Mouse (Mus musculus): ENCODE results near the gene Rac1. TPM values are rescaled to one million over a fixed set of nuclear protein-coding genes. Genes with fewer than 3 reads are reported as not detected.

Rac1 gene
- polyA plus RNA-seq, 1 experiment from 2014 or later = 422 TPM

DNA sequence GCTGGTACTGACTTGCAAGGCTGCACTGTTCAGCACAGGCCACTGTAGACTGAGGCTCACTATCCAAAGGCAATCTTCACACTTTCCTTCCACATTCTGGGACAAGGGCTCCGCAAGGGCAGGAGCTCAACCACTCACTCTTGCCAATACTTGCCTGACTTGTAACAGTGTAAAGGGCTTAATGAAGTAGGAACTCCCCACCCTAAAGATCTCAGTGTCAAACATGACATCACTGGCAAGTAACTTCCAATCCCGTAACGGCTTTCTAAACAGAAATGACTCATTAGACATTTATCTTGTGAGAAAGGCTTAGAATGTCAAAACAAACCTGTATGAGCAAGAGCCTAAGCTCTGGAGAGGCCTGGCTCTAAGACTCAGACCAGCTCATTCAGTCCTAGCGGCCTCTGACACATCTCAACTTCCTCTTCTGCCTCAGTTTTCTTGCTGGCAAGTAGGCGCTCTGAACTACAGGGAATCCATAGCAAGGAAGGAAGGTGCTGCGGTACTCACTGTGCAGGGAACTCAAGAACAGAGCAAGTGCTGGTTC is 9.7 kb downstream of the Rac1 start:
- 90% methylated on average over 6 of the region's 6 CpGs for WGBS
- Histone ChIP-seq H3K4me3 (no peak overlapping the region), H3K36me3 (peaks cover 52% of the 10 kb centered on the region)

DNA sequence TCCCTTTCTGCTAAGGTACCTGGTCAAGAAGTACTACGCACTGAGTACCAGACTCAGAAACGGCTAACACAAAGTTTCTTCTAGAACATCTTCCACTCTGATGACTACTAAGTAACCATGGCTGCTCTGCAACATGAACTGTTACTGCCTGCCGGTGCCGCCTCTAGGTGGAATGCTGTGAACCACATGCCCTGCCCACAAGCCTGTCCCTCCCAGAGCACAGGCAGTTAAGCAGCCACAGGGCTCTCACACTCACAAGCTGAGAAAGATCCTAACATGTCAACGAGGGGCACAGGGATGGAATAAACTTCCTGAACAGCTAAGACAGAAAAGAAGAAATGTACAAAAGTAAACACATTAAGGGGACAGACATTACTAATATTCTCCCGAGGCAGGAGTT is 10.4 kb downstream of the Rac1 start:
- DNase-seq (ENCODE audit: low spot score) = no peak
- Histone ChIP-seq H3K4me1 (replicated peaks) (0 out of 2 replicates have a peak, but pooled peaks cover 4% of the 10 kb centered on the region), H3K9me3 (no peaks in the 10 kb centered on the region), H3K27me3 (ENCODE audit: insufficient read depth, poor library complexity, severe bottlenecking) (no peaks in the 10 kb centered on the region), H3K27ac (no peak overlapping the region), H3K36me3 (peaks cover 59% of the 10 kb centered on the region), H3K4me3 (no peak overlapping the region)
- 83% methylated on average over 6 of the region's 6 CpGs for WGBS

More for the DNA sequence above, 9.7 kb downstream of the Rac1 start:
- no peaks in the 10 kb centered on the region for H3K27me3 ChIP-seq (ENCODE audit: insufficient read depth, poor library complexity, severe bottlenecking)
- H3K27ac ChIP-seq = no peak overlapping the region
- 0 out of 2 replicates have a peak, but pooled peaks cover 2% of the 10 kb centered on the region for H3K4me1 ChIP-seq (replicated peaks)
- H3K9me3 ChIP-seq = no peaks in the 10 kb centered on the region
- DNase-seq (ENCODE audit: low spot score) = no peak

DNA sequence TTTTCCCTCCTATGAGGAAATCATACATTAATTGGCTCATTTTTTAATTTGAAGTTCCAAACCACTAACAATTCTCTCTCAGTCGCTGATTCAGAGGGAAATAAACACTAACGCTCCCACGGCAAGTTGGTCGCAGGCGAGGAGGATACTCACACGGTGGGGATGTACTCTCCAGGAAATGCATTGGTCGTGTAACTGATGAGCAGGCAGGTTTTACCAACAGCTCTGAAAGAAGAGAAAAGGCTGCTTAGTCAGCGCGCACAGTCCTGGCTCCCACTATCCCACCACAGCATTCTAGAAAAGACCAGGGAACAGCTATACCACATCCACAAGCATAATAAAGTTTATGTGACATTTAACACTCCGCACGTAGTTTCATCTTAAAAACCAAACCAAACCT is 10.8 kb downstream of the Rac1 start:
- Histone ChIP-seq H3K9me3 (no peaks in the 10 kb centered on the region), H3K27ac (no peak overlapping the region), H3K4me1 (replicated peaks) (0 out of 2 replicates have a peak, but pooled peaks cover 4% of the 10 kb centered on the region), H3K4me3 (no peak overlapping the region), H3K27me3 (ENCODE audit: insufficient read depth, poor library complexity, severe bottlenecking) (no peaks in the 10 kb centered on the region), H3K36me3 (peaks cover 63% of the 10 kb centered on the region)
- DNase-seq (ENCODE audit: low spot score) = no peak
- WGBS = 94% methylated on average over 11 of the region's 11 CpGs

DNA sequence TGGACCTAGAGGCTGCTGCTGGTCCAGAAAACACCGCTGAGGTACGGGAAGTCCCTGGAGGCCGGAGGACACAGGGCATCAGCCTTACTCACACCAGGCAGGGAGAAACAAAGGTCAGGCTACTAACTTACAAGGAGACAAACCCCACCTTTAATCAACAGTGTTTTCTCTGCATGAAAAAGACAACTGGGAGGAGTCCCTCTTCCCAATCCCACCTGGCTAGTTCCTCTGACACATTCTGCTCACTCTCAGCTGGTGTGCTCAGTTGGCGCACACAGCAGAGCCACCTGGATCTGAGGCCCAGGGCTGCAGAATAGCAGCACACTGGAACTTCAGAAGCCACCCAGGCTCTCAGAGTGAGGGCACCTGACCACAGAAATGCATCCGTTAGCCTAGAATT is 13.0 kb downstream of the Rac1 start:
- H3K27me3 ChIP-seq (ENCODE audit: insufficient read depth, poor library complexity, severe bottlenecking) = no peaks in the 10 kb centered on the region
- H3K4me1 ChIP-seq (replicated peaks) = 0 out of 2 replicates have a peak, but pooled peaks cover 9% of the 10 kb centered on the region
- H3K4me3 ChIP-seq = no peak overlapping the region
- no peaks in the 10 kb centered on the region for H3K9me3 ChIP-seq
- peaks cover 83% of the 10 kb centered on the region for H3K36me3 ChIP-seq
- H3K27ac ChIP-seq = no peak overlapping the region
- no peak for DNase-seq (ENCODE audit: low spot score)
- 93% methylated on average over 5 of the region's 5 CpGs for WGBS

DNA sequence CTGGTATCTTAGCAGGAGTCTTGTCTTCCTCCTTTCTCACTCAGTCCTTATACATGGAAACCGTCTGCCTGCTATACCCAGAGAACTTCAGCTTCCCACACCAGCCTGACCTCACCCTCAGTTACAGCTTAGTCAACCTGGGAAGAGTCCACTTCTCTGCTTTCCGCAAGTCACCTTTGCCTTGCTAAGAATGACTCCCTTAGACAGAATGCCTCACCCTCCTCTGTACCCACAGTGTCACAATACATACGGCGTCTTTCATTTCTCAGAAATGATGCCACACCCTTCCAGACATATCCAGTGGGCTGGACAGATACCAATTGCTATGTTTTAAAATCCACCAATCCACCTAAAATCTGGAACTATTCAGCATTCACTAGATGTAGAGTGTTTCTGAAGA is 15.5 kb downstream of the Rac1 start:
- no peak for DNase-seq (ENCODE audit: low spot score)
- Histone ChIP-seq H3K4me3 (no peak overlapping the region), H3K36me3 (peaks cover 98% of the 10 kb centered on the region), H3K9me3 (no peaks in the 10 kb centered on the region), H3K27ac (no peak overlapping the region), H3K27me3 (ENCODE audit: insufficient read depth, poor library complexity, severe bottlenecking) (no peaks in the 10 kb centered on the region), H3K4me1 (replicated peaks) (peaks cover 30% of the 10 kb centered on the region)
- 93% methylated on average over 4 of the region's 4 CpGs for WGBS

DNA sequence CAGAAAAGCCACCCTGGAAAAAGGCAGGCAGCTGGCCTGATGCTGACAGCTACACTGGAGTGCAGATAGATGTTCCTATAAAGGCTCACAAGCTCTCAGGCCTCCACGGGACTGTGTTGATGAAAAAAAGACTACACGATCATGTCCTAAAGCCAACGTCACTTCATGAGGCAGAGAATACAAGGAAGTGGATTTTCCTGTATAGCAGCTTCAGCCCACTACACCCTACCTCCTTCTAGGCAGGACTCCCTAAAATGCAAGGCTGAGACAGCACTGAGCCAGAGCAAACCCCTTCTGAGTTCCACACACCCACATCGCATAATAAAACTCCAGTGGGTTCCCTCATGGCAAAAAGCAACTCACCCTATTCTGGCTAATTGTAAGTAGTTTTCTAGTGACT is 16.3 kb downstream of the Rac1 start:
- Histone ChIP-seq H3K4me3 (no peak overlapping the region), H3K36me3 (peaks cover 98% of the 10 kb centered on the region), H3K4me1 (replicated peaks) (peaks cover 30% of the 10 kb centered on the region), H3K27ac (no peak overlapping the region), H3K9me3 (no peaks in the 10 kb centered on the region), H3K27me3 (ENCODE audit: insufficient read depth, poor library complexity, severe bottlenecking) (no peaks in the 10 kb centered on the region)
- 91% methylated on average over 4 of the region's 4 CpGs for WGBS
- no peak for DNase-seq (ENCODE audit: low spot score)

DNA sequence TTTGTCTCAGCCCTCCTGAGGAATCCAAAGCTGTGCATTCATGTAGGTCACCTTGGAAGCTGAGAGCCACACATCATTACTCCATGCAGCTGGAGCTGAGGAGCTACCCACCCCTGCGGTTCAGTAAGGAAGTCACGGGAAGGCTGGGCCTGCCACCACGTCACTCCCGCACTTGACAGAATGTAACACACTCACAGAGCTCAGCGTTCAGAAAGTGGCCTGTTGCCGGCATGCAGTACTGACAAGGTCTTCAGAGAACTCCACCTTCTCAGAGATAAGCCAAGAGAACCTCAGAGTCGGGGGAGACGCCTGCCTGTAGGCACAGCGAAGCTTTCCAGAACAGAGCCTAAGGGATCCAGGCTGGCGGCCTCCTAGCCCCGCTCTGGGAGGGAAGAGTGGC is 18.1 kb downstream of the Rac1 start:
- no peak for DNase-seq (ENCODE audit: low spot score)
- H3K4me1 ChIP-seq (replicated peaks) = peaks cover 30% of the 10 kb centered on the region
- WGBS = 84% methylated on average over 11 of the region's 11 CpGs
- H3K36me3 ChIP-seq = peaks cover 97% of the 10 kb centered on the region
- no peak overlapping the region for H3K27ac ChIP-seq
- no peak overlapping the region for H3K4me3 ChIP-seq
- H3K9me3 ChIP-seq = no peaks in the 10 kb centered on the region
- H3K27me3 ChIP-seq (ENCODE audit: insufficient read depth, poor library complexity, severe bottlenecking) = no peaks in the 10 kb centered on the region

DNA sequence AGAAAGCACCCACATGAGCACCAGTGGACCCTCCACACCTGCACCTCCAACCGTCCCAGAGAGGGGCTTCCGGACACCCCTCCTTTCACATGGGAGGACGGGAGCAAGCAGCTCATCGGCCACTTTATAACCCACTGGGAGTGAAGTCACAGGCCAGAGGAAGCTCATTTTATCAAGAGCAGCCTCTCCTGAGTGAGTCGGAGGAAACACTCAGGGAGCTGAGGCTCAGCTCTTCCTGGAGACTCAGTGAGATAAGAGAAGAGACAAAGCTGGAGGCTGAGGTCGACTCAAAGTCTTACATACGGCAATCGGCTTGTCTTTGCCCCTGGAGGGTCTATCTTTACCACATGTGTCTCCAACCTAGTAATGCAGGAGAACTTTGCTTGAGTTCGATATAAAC is 18.5 kb downstream of the Rac1 start:
- Histone ChIP-seq H3K36me3 (peaks cover 97% of the 10 kb centered on the region), H3K27ac (no peak overlapping the region), H3K27me3 (ENCODE audit: insufficient read depth, poor library complexity, severe bottlenecking) (no peaks in the 10 kb centered on the region), H3K9me3 (no peaks in the 10 kb centered on the region), H3K4me1 (replicated peaks) (peaks cover 30% of the 10 kb centered on the region), H3K4me3 (no peak overlapping the region)
- no peak for DNase-seq (ENCODE audit: low spot score)
- 82% methylated on average over 9 of the region's 9 CpGs for WGBS

DNA sequence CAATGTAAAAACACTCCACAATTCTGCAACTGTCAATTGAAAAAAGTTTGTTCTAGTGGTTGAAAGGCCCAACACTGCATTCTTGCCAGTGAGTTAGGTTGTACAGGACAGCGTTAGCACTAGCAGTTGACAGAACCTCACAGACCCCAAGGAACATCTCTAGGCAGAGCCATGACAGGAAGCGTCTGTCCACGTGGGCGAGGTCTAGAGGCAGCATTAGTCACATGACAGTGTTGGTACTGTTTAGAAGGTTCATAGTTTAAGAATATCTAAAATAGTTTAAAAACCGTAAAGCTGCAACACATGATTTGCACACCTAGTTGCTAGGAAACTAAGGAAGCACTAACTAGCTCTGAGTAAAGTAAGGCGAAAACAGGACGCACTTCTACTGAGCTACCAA is 22.3 kb downstream of the Rac1 start:
- DNase-seq (ENCODE audit: low spot score) = no peak
- Histone ChIP-seq H3K36me3 (peaks cover 96% of the 10 kb centered on the region), H3K27me3 (ENCODE audit: insufficient read depth, poor library complexity, severe bottlenecking) (no peaks in the 10 kb centered on the region), H3K9me3 (no peaks in the 10 kb centered on the region), H3K4me3 (no peak overlapping the region), H3K27ac (no peak overlapping the region), H3K4me1 (replicated peaks) (peaks cover 24% of the 10 kb centered on the region)
- WGBS = 87% methylated on average over 7 of the region's 7 CpGs

DNA sequence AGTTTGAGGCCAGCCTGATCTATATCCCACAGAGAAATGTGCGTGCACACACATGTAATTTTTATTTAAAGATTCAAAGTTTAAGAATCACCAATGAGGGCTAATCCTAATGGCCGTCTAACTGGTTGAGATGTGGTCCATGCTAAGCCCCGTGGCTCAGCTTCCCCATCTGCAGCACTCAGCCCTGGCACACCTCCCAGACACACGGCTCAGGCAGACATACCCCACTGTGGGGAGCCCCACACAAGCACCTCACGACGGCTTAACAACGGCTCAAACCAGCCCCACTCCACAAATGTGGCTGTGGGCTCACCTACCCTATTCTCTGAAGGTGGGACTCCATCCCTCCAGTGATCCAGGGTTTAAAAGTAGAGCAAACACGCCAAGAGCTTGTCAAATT is 22.8 kb downstream of the Rac1 start:
- DNase-seq (ENCODE audit: low spot score) = no peak
- no peaks in the 10 kb centered on the region for H3K9me3 ChIP-seq
- no peak overlapping the region for H3K4me3 ChIP-seq
- no peak overlapping the region for H3K27ac ChIP-seq
- peaks cover 22% of the 10 kb centered on the region for H3K4me1 ChIP-seq (replicated peaks)
- WGBS = 94% methylated on average over 8 of the region's 8 CpGs
- H3K36me3 ChIP-seq = peaks cover 93% of the 10 kb centered on the region
- H3K27me3 ChIP-seq (ENCODE audit: insufficient read depth, poor library complexity, severe bottlenecking) = no peaks in the 10 kb centered on the region

DNA sequence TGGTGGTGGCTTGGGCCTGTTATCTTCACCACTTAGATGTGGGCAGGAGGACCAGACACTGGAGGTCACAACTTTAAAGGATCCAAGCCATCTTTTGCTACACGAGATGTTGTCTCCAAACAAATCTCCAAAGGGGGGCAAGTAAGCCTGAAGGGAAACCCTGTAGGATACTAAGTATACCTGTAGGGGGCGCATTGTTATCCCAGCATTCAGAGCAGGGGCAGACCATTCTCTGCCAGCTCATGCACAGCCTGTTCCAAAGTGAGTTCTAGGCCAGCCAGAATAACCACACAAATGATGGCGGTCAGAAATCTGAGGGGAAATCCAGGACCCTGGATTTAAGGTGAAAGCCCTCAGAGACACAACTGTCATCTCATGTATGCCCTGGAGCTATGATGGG is 23.4 kb downstream of the Rac1 start:
- 73% methylated on average over 3 of the region's 3 CpGs for WGBS
- Histone ChIP-seq H3K27ac (no peak overlapping the region), H3K4me1 (replicated peaks) (peaks cover 18% of the 10 kb centered on the region), H3K36me3 (peaks cover 92% of the 10 kb centered on the region), H3K27me3 (ENCODE audit: insufficient read depth, poor library complexity, severe bottlenecking) (no peaks in the 10 kb centered on the region), H3K4me3 (no peak overlapping the region), H3K9me3 (no peaks in the 10 kb centered on the region)
- peak; percentile 25 for DNase-seq (ENCODE audit: low spot score)

DNA sequence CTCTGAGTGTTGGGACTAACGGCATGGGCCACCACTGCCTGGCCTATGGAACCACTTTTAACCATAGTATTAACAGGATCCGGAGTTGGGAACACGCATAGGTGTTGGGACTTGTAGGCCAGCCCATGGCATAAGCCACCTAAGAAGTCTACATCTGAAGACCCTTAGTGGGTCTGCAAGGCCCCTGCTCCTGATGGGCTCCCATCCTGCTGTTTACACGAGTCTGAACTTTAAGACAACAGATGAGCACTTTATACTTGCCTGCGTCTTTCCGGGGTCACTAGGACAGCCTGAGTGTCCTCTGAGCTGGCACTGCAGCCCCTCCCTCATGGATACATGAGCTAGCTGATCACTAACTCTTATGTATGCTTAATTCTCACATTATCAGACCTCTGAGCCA is 24.1 kb downstream of the Rac1 start:
- no peak overlapping the region for H3K4me3 ChIP-seq
- H3K27me3 ChIP-seq (ENCODE audit: insufficient read depth, poor library complexity, severe bottlenecking) = no peaks in the 10 kb centered on the region
- H3K27ac ChIP-seq = no peak overlapping the region
- peaks cover 14% of the 10 kb centered on the region for H3K4me1 ChIP-seq (replicated peaks)
- peaks cover 93% of the 10 kb centered on the region for H3K36me3 ChIP-seq
- H3K9me3 ChIP-seq = no peaks in the 10 kb centered on the region
- DNase-seq (ENCODE audit: low spot score) = no peak
- 97% methylated on average over 6 of the region's 6 CpGs for WGBS

DNA sequence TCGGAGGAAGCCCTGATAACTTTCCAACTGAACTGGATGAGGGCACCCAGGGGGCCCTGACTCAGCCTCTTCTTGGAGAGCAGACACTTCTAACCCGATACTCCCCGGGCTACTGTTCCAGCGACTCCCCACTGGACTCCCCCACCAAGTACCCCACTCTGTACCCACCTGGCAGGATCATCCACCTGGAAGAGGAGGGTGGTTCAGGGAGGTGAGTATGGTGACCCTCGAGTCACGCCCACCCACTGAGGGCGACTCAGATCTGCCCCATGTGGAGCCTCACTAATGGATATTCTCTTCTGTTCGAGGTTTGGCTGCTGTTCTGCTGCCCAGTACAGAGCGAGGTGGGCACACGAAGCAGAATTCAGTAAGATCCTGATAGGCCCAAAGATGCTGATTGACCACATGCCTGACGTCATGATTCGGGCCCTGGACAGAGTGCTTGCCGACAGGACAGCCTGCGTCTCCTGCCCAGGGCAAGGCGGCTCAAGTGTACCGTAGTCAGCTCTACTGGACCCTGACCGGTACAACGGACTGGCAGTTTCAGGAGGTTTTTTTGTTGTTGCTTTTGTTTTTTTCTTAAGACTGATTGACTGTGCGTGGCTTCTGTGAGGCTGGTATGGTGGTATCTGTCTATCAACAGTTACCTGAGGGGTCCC is 24.8 kb downstream of the Rac1 start:
- 92% methylated on average over 19 of the region's 19 CpGs for WGBS
- Histone ChIP-seq H3K4me3 (no peak overlapping the region), H3K36me3 (peaks cover 88% of the 10 kb centered on the region)

More for the DNA sequence above, 24.8 kb downstream of the Rac1 start:
- no peak for DNase-seq (ENCODE audit: low spot score)
- no peaks in the 10 kb centered on the region for H3K27me3 ChIP-seq (ENCODE audit: insufficient read depth, poor library complexity, severe bottlenecking)
- no peak overlapping the region for H3K27ac ChIP-seq
- peaks cover 7% of the 10 kb centered on the region; the same call in 1 of the 2 replicates for H3K4me1 ChIP-seq (replicated peaks)
- no peaks in the 10 kb centered on the region for H3K9me3 ChIP-seq

All from hindbrain, embryonic 10.5 days (tissue).